Mouse (Mus musculus) spleen, adult 2 months (tissue): ENCODE results near the gene Slc1a3. TPM values are rescaled to one million over a fixed set of nuclear protein-coding genes. Genes with fewer than 3 reads are reported as not detected.

Experiments used
- DNase-seq, 2 experiments: peaks; one replicate each; pipeline versions ENCODE4 v3.0.0 to v3.0.0-alpha.2; 2012 to 2021; ENCODE audit warnings: low spot score in 2 of 2, low read depth in 1 of 2
- H3K27ac ChIP-seq: fragments of 200-500 bp; 2 replicates; pipeline ENCODE4 v1.5.1; 2012; ENCODE audit warnings: low read length, inconsistent platforms; ENCODE audit not compliant: insufficient read depth
- H3K27me3 ChIP-seq: fragments of 200-500 bp; 2 replicates; pipeline ENCODE4 v1.6.1; 2012; ENCODE audit warnings: mild to moderate bottlenecking, moderate library complexity, low read length, inconsistent platforms; ENCODE audit not compliant: control insufficient read depth, insufficient read depth
- H3K36me3 ChIP-seq: fragments of 200-500 bp; 2 replicates; pipeline ENCODE4 v1.6.1; 2012; ENCODE audit warnings: mild to moderate bottlenecking, low read length, inconsistent platforms; ENCODE audit not compliant: control insufficient read depth, insufficient read depth
- H3K4me1 ChIP-seq: fragments of 200-500 bp; 2 replicates; pipeline ENCODE4 v1.6.1; 2011; ENCODE audit warnings: inconsistent platforms; ENCODE audit not compliant: control insufficient read depth, insufficient read depth, insufficient read length
- H3K4me3 ChIP-seq: fragments of 200-500 bp; 2 replicates; pipeline ENCODE4 v1.5.1; 2011; ENCODE audit warnings: mild to moderate bottlenecking, inconsistent platforms; ENCODE audit not compliant: insufficient read depth, insufficient read length; ENCODE audit errors: extremely low read depth
- CTCF ChIP-seq: fragments of 200-500 bp; IDR thresholded peaks from 2 replicates; pipeline ENCODE4 v1.5.1; 2011; ENCODE audit warnings: mild to moderate bottlenecking, inconsistent platforms; ENCODE audit not compliant: insufficient read depth, insufficient read length, insufficient replicate concordance; ENCODE audit errors: extremely low read depth
- POLR2A ChIP-seq: fragments of 200-500 bp; IDR thresholded peaks from 2 replicates; pipeline ENCODE4 v1.6.1; 2011; ENCODE audit warnings: low read depth, low read length, inconsistent platforms
- WGBS: fragments of 180-500 bp; shearing (Covaris S2); methylation state at CpG from one replicate; pipeline ENCODE4 v1.1.7; 2018; 5-methylcytosine and 5-hydroxymethylcytosine counted together
- polyA plus RNA-seq: library from polyadenylated mRNA; depleted of rRNA; stranded (reverse); fragments of >200 nt; gene quantifications from 2 replicates; pipeline ENCODE4 v1.2.3, GENCODE M21; 2012

The Slc1a3 gene
- polyA plus RNA-seq, 1 experiment, result 8.5 TPM

- no peak for TF ChIP-seq POLR2A
- TF ChIP-seq CTCF, result no peak
- no peak for DNase-seq
- 74% methylated on average over 5 of the region's 5 CpGs for WGBS
- H3K27me3 ChIP-seq, result no peaks in the 10 kb centered on the region
- no peaks in the 10 kb centered on the region for H3K36me3 ChIP-seq
- H3K27ac ChIP-seq, result no peak overlapping the region
- H3K4me1 ChIP-seq, result no peaks in the 10 kb centered on the region
- H3K4me3 ChIP-seq, result no peak overlapping the region
These were observed 34.3 kb downstream of the Slc1a3 start for GRCm38 (mm10) chr15:8676211-8676691.

- WGBS, result 90% methylated on average over 4 of the region's 4 CpGs
- no peak for DNase-seq
- no peak overlapping the region for H3K4me3 ChIP-seq
- H3K4me1 ChIP-seq, result no peaks in the 10 kb centered on the region
- no peaks in the 10 kb centered on the region for H3K27me3 ChIP-seq
- no peak overlapping the region for H3K27ac ChIP-seq
- no peaks in the 10 kb centered on the region for H3K36me3 ChIP-seq
- TF ChIP-seq POLR2A (no peak), CTCF (no peak)
These were observed 34.9 kb downstream of the Slc1a3 start for GRCm38 (mm10) chr15:8675616-8676015.

- H3K36me3 ChIP-seq, result no peaks in the 10 kb centered on the region
- TF ChIP-seq POLR2A (no peak), CTCF (no peak)
- H3K4me1 ChIP-seq, result no peaks in the 10 kb centered on the region
- no peak overlapping the region for H3K4me3 ChIP-seq
- no peak overlapping the region for H3K27ac ChIP-seq
- 87% methylated on average over 5 of the region's 5 CpGs for WGBS
- DNase-seq, result no peak
- H3K27me3 ChIP-seq, result no peaks in the 10 kb centered on the region
These were observed 38.0 kb downstream of the Slc1a3 start for GRCm38 (mm10) chr15:8672532-8672931.

DNA sequence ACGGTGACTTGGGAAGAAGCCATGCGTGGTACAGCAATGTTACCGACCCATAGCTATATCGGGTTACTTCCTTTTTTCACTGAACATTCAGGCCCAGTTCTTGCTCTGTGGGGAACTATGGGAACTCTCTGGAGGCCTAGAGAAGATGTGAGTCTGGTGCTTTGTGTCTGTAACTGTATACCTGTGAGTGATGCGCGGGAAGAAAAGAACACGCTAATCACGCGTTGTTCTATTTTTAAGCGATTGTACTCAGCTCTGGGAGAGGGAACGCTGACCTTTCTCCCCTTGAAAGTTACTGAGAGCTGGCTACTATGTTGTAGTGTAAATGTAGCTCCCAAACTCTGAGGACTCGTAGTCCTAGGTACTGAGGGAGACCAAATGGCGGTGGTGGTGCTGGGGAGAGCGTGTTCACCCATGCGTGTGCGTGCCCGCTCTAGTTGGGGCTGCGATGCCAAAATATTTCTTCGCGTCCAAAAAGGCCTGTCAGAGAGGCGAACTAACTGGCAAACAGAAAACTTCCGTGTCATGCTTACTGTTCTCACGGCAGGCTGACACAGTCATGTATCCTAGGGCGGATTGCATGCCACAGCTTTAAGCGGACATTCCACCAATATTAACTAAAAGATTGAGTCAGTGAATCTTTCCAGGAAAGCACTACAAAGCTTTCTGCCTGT lies 42.6 kb downstream of the Slc1a3 start:
- TF ChIP-seq CTCF, result no peak
- TF ChIP-seq POLR2A, result no peak
- 87% methylated on average over 25 of the region's 25 CpGs for WGBS
- no peak for DNase-seq
- H3K27ac ChIP-seq, result no peak overlapping the region
- H3K36me3 ChIP-seq, result no peaks in the 10 kb centered on the region
- no peak overlapping the region for H3K4me3 ChIP-seq
- H3K27me3 ChIP-seq, result no peaks in the 10 kb centered on the region
- H3K4me1 ChIP-seq, result peaks cover 2% of the 10 kb centered on the region; the same call in 1 of the 2 replicates

- no peaks in the 10 kb centered on the region for H3K27me3 ChIP-seq
- WGBS, result 86% methylated on average over 15 of the region's 15 CpGs
- no peak overlapping the region for H3K27ac ChIP-seq
- H3K4me3 ChIP-seq, result no peak overlapping the region
- DNase-seq, result no peak
- H3K4me1 ChIP-seq, result peaks cover 2% of the 10 kb centered on the region; the same call in 1 of the 2 replicates
- H3K36me3 ChIP-seq, result no peaks in the 10 kb centered on the region
- TF ChIP-seq POLR2A (no peak), CTCF (no peak)
These were observed 44.8 kb downstream of the Slc1a3 start for GRCm38 (mm10) chr15:8665675-8666350.

GRCm38 (mm10) chr15:8663348-8664099 lies 47.0 kb downstream of the Slc1a3 start:
- Histone ChIP-seq H3K27ac (no peak overlapping the region), H3K36me3 (no peaks in the 10 kb centered on the region), H3K27me3 (no peaks in the 10 kb centered on the region), H3K4me3 (no peak overlapping the region), H3K4me1 (peaks cover 2% of the 10 kb centered on the region; the same call in 1 of the 2 replicates)
- WGBS, result 37% methylated on average over 17 of the region's 17 CpGs
- TF ChIP-seq POLR2A (no peak), CTCF (no peak)
- DNase-seq, result no peak
